Mouse (Mus musculus): ENCODE results near the gene Il2ra. TPM values are rescaled to one million over a fixed set of nuclear protein-coding genes. Genes with fewer than 3 reads are reported as not detected.

The Il2ra gene
- polyA plus RNA-seq, 1 experiment from 2014 or later = not detected

DNA sequence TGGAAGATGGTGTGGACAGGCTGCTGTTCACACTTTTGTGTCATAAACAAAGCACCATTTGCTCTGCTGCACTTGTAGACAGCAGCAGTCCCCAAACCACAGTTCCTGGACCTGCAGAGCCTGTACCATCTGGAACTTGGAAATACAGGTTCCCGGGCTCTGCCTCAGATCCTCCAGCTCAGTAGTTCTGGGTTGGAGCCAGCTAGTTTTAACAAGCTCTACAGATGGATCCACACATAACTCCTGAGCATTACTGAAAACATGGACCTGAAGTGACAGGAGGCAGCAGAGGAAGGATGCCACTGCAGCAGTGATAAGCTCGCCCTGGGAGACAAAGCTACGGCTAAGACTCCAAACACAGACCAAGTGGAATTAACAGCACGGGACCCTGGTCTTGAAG lies 71.9 kb downstream of the Il2ra start:
- Histone ChIP-seq H3K27ac (ENCODE audit: low read depth) (no peak overlapping the region), H3K4me1 (replicated peaks; ENCODE audit: control insufficient read depth, insufficient read depth, low read length) (no peaks in the 10 kb centered on the region), H3K27me3 (replicated peaks; ENCODE audit: control insufficient read depth, insufficient read depth, low read length) (no peaks in the 10 kb centered on the region), H3K36me3 (ENCODE audit: control insufficient read depth, insufficient read depth, low read length) (no peaks in the 10 kb centered on the region), H3K9me3 (ENCODE audit: control insufficient read depth, low read length) (no peaks in the 10 kb centered on the region), H3K9ac (ENCODE audit: low read length) (no peak overlapping the region), H3K4me3 (ENCODE audit: low read depth, low read length) (no peak overlapping the region), H3K4me2 (ENCODE audit: low read length) (no peak overlapping the region)
- no peak for DNase-seq (ENCODE audit: low spot score)
- 83% methylated on average over 4 of the region's 4 CpGs for WGBS
- no peak for ATAC-seq (replicated peaks; ENCODE audit: low FRiP score, low TSS enrichment, low read depth)

- DNase-seq (ENCODE audit: low spot score) (no peak), ATAC-seq (replicated peaks; ENCODE audit: low FRiP score, low TSS enrichment, low read depth) (no peak)
- no peaks in the 10 kb centered on the region for H3K4me1 ChIP-seq (replicated peaks; ENCODE audit: control insufficient read depth, insufficient read depth, low read length)
- H3K27me3 ChIP-seq (replicated peaks; ENCODE audit: control insufficient read depth, insufficient read depth, low read length) = no peaks in the 10 kb centered on the region
- WGBS = 84% methylated on average over 2 of the region's 2 CpGs
- no peaks in the 10 kb centered on the region for H3K9me3 ChIP-seq (ENCODE audit: control insufficient read depth, low read length)
- H3K27ac ChIP-seq (ENCODE audit: low read depth) = no peak overlapping the region
- no peak overlapping the region for H3K9ac ChIP-seq (ENCODE audit: low read length)
- no peaks in the 10 kb centered on the region for H3K36me3 ChIP-seq (ENCODE audit: control insufficient read depth, insufficient read depth, low read length)
- H3K4me3 ChIP-seq (ENCODE audit: low read depth, low read length) = no peak overlapping the region
- no peak overlapping the region for H3K4me2 ChIP-seq (ENCODE audit: low read length)
Measured at GRCm38 (mm10) chr2:11718573-11718972, 76.0 kb downstream of the Il2ra start.

DNA sequence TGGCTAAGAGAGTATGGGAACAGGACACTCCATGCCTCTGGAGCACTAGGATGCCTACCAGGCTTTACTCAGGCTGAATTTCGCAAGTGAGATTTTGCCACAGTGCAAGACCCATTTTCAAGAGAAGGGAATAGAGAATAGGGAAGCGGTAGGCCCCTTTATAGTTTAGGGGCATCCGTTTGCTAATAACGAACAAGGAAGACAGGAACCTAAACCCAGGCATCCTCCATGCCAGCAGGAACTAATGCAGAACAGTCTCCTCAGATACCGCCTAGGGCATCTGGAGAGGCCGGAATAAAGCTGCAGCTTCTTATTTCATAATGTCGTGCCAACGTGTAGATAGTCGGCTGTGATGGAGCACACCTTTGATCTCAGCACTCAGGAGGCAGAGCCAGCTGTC lies 80.0 kb downstream of the Il2ra start:
- no peaks in the 10 kb centered on the region for H3K27me3 ChIP-seq (replicated peaks; ENCODE audit: control insufficient read depth, insufficient read depth, low read length)
- H3K4me1 ChIP-seq (replicated peaks; ENCODE audit: control insufficient read depth, insufficient read depth, low read length) = no peaks in the 10 kb centered on the region
- DNase-seq (ENCODE audit: low spot score) (no peak), ATAC-seq (replicated peaks; ENCODE audit: low FRiP score, low TSS enrichment, low read depth) (no peak)
- WGBS = 86% methylated on average over 9 of the region's 9 CpGs
- H3K9ac ChIP-seq (ENCODE audit: low read length) = no peak overlapping the region
- no peaks in the 10 kb centered on the region for H3K36me3 ChIP-seq (ENCODE audit: control insufficient read depth, insufficient read depth, low read length)
- no peak overlapping the region for H3K4me3 ChIP-seq (ENCODE audit: low read depth, low read length)
- no peak overlapping the region for H3K27ac ChIP-seq (ENCODE audit: low read depth)
- H3K9me3 ChIP-seq (ENCODE audit: control insufficient read depth, low read length) = no peaks in the 10 kb centered on the region
- H3K4me2 ChIP-seq (ENCODE audit: low read length) = no peak overlapping the region

GRCm38 (mm10) chr2:11727574-11727973 lies 85.0 kb downstream of the Il2ra start:
- no peak overlapping the region for H3K27ac ChIP-seq (ENCODE audit: low read depth)
- ATAC-seq (replicated peaks; ENCODE audit: low FRiP score, low TSS enrichment, low read depth) = no peak
- no peak overlapping the region for H3K4me2 ChIP-seq (ENCODE audit: low read length)
- no peaks in the 10 kb centered on the region for H3K9me3 ChIP-seq (ENCODE audit: control insufficient read depth, low read length)
- no peaks in the 10 kb centered on the region for H3K36me3 ChIP-seq (ENCODE audit: control insufficient read depth, insufficient read depth, low read length)
- WGBS = 92% methylated on average over 5 of the region's 5 CpGs
- no peaks in the 10 kb centered on the region for H3K27me3 ChIP-seq (replicated peaks; ENCODE audit: control insufficient read depth, insufficient read depth, low read length)
- DNase-seq (ENCODE audit: low spot score) = no peak
- no peak overlapping the region for H3K9ac ChIP-seq (ENCODE audit: low read length)
- no peak overlapping the region for H3K4me3 ChIP-seq (ENCODE audit: low read depth, low read length)
- no peaks in the 10 kb centered on the region for H3K4me1 ChIP-seq (replicated peaks; ENCODE audit: control insufficient read depth, insufficient read depth, low read length)

- H3K4me2 ChIP-seq (ENCODE audit: low read length) = no peak overlapping the region
- H3K9ac ChIP-seq (ENCODE audit: low read length) = no peak overlapping the region
- 54% methylated on average over 3 of the region's 3 CpGs for WGBS
- H3K27me3 ChIP-seq (replicated peaks; ENCODE audit: control insufficient read depth, insufficient read depth, low read length) = no peaks in the 10 kb centered on the region
- DNase-seq (ENCODE audit: low spot score) (no peak), ATAC-seq (replicated peaks; ENCODE audit: low FRiP score, low TSS enrichment, low read depth) (no peak)
- no peak overlapping the region for H3K27ac ChIP-seq (ENCODE audit: low read depth)
- no peaks in the 10 kb centered on the region for H3K36me3 ChIP-seq (ENCODE audit: control insufficient read depth, insufficient read depth, low read length)
- no peaks in the 10 kb centered on the region for H3K9me3 ChIP-seq (ENCODE audit: control insufficient read depth, low read length)
- H3K4me1 ChIP-seq (replicated peaks; ENCODE audit: control insufficient read depth, insufficient read depth, low read length) = no peaks in the 10 kb centered on the region
- H3K4me3 ChIP-seq (ENCODE audit: low read depth, low read length) = no peak overlapping the region
Measured at GRCm38 (mm10) chr2:11729091-11729490, 86.5 kb downstream of the Il2ra start.

DNA sequence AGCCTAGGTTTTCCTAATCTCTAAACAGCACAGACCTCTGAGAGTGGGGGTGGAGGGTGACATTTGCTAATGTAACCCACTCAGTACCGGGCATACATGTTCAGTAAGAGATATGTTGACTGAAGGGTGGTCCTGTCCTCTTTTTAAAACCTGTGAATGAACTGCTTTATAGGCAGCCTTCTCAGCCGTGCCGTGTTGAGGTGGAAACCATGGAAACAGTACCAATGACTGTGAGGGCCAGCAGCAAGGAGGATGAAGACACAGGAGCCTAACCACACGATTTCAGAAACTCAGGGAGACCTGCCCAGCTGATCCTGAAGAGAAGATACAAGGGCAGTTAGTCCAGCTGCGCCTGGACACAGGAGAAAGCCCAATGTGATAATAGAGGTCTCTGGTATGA lies 90.4 kb downstream of the Il2ra start:
- Histone ChIP-seq H3K4me2 (ENCODE audit: low read length) (no peak overlapping the region), H3K4me3 (ENCODE audit: low read depth, low read length) (no peak overlapping the region), H3K36me3 (ENCODE audit: control insufficient read depth, insufficient read depth, low read length) (no peaks in the 10 kb centered on the region), H3K27me3 (replicated peaks; ENCODE audit: control insufficient read depth, insufficient read depth, low read length) (no peaks in the 10 kb centered on the region), H3K9me3 (ENCODE audit: control insufficient read depth, low read length) (no peaks in the 10 kb centered on the region), H3K27ac (ENCODE audit: low read depth) (no peak overlapping the region), H3K4me1 (replicated peaks; ENCODE audit: control insufficient read depth, insufficient read depth, low read length) (no peaks in the 10 kb centered on the region), H3K9ac (ENCODE audit: low read length) (no peak overlapping the region)
- ATAC-seq (replicated peaks; ENCODE audit: low FRiP score, low TSS enrichment, low read depth) (no peak), DNase-seq (ENCODE audit: low spot score) (no peak)
- WGBS = 70% methylated on average over 5 of the region's 5 CpGs

DNA sequence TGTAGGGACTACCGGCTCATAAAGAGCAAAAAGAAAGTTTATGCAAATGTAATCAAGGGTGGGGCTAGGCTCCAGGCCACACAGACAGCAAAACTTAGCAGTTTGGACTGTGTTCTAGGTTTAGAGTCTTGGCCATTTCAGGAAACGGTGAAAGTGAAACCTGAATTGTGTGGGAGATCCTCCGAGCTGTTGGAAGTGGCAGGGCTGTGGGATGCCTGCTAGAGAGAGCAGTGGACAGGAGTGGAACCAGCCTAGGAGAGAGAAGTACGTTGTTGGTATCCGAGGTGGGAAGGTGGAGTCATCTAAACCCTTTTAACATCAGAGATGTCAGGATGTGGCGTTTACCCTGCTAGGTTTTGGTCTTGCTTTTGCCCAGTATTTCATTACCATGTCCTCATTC lies 93.2 kb downstream of the Il2ra start:
- Histone ChIP-seq H3K4me3 (ENCODE audit: low read depth, low read length) (no peak overlapping the region), H3K9ac (ENCODE audit: low read length) (no peak overlapping the region), H3K4me2 (ENCODE audit: low read length) (no peak overlapping the region), H3K27me3 (replicated peaks; ENCODE audit: control insufficient read depth, insufficient read depth, low read length) (no peaks in the 10 kb centered on the region), H3K9me3 (ENCODE audit: control insufficient read depth, low read length) (no peaks in the 10 kb centered on the region), H3K4me1 (replicated peaks; ENCODE audit: control insufficient read depth, insufficient read depth, low read length) (no peaks in the 10 kb centered on the region), H3K36me3 (ENCODE audit: control insufficient read depth, insufficient read depth, low read length) (peaks cover 9% of the 10 kb centered on the region), H3K27ac (ENCODE audit: low read depth) (no peak overlapping the region)
- 83% methylated on average over 6 of the region's 6 CpGs for WGBS
- no peak for ATAC-seq (replicated peaks; ENCODE audit: low FRiP score, low TSS enrichment, low read depth)
- DNase-seq (ENCODE audit: low spot score) = no peak

GRCm38 (mm10) chr2:11738794-11739193 lies 96.2 kb downstream of the Il2ra start:
- H3K4me3 ChIP-seq (ENCODE audit: low read depth, low read length) = no peak overlapping the region
- no peaks in the 10 kb centered on the region for H3K4me1 ChIP-seq (replicated peaks; ENCODE audit: control insufficient read depth, insufficient read depth, low read length)
- peaks cover 38% of the 10 kb centered on the region for H3K36me3 ChIP-seq (ENCODE audit: control insufficient read depth, insufficient read depth, low read length)
- no peak overlapping the region for H3K27ac ChIP-seq (ENCODE audit: low read depth)
- no peaks in the 10 kb centered on the region for H3K27me3 ChIP-seq (replicated peaks; ENCODE audit: control insufficient read depth, insufficient read depth, low read length)
- no peaks in the 10 kb centered on the region for H3K9me3 ChIP-seq (ENCODE audit: control insufficient read depth, low read length)
- ATAC-seq (replicated peaks; ENCODE audit: low FRiP score, low TSS enrichment, low read depth) (0 out of 2 replicates have a peak, but pooled peaks have one; percentile 30), DNase-seq (ENCODE audit: low spot score) (no peak)
- H3K4me2 ChIP-seq (ENCODE audit: low read length) = no peak overlapping the region
- no peak overlapping the region for H3K9ac ChIP-seq (ENCODE audit: low read length)
- 85% methylated on average over 3 of the region's 3 CpGs for WGBS

- H3K4me3 ChIP-seq (ENCODE audit: low read depth, low read length) = no peak overlapping the region
- H3K4me2 ChIP-seq (ENCODE audit: low read length) = no peak overlapping the region
- no peaks in the 10 kb centered on the region for H3K4me1 ChIP-seq (replicated peaks; ENCODE audit: control insufficient read depth, insufficient read depth, low read length)
- DNase-seq (ENCODE audit: low spot score) (no peak), ATAC-seq (replicated peaks; ENCODE audit: low FRiP score, low TSS enrichment, low read depth) (no peak)
- WGBS = 93% methylated on average over 4 of the region's 4 CpGs
- no peaks in the 10 kb centered on the region for H3K9me3 ChIP-seq (ENCODE audit: control insufficient read depth, low read length)
- H3K9ac ChIP-seq (ENCODE audit: low read length) = no peak overlapping the region
- H3K36me3 ChIP-seq (ENCODE audit: control insufficient read depth, insufficient read depth, low read length) = peaks cover 42% of the 10 kb centered on the region
- no peaks in the 10 kb centered on the region for H3K27me3 ChIP-seq (replicated peaks; ENCODE audit: control insufficient read depth, insufficient read depth, low read length)
- no peak overlapping the region for H3K27ac ChIP-seq (ENCODE audit: low read depth)
Measured at GRCm38 (mm10) chr2:11739516-11740051, 97.0 kb downstream of the Il2ra start.

Measured in intestine, embryonic 14.5 days (tissue).